Mouse (Mus musculus): ENCODE measurements around the gene Msi2. TPM values are rescaled to one million over a fixed set of nuclear protein-coding genes. Genes with fewer than 3 reads are reported as not detected.

The Msi2 gene
- polyA plus RNA-seq, 1 experiment = 21.9 TPM

DNA sequence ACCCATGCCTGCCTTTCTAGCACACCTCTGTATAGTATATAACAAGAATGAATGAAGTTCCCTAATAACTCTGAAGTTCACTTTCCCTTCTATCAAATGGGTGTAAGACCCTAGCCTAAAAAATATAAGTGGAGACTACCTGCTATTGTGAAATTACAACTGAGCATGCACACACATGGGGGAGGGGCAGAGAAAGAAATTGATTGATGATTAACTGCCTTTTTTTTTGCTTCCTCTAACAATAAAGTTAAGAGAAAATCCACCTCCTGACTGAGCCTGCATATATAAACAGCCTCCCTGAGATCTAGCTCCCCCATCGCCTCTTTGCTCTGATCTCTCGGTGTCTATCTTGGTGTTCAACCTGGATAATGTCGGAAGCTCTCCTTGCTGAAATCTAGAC, 118.1 kb downstream of the Msi2 start:
- H3K4me1 ChIP-seq (ENCODE audit: control insufficient read depth, insufficient read depth, low read length) = peaks cover 2% of the 10 kb centered on the region
- TF ChIP-seq CTCF (IDR thresholded peaks at IDR 0.05; ENCODE audit: control insufficient read depth, insufficient read depth, low read length) (no peak), POLR2A (IDR thresholded peaks at IDR 0.05; ENCODE audit: borderline replicate concordance, control insufficient read depth, low read depth, low read length) (no peak)
- no peak overlapping the region for H3K4me3 ChIP-seq (replicated peaks; ENCODE audit: control insufficient read depth, low read depth, low read length)
- no peak overlapping the region for H3K27ac ChIP-seq (ENCODE audit: control insufficient read depth, insufficient read depth, low read depth, low read length, poor library complexity)
- 93% methylated on average over 3 of the region's 3 CpGs for WGBS

DNA sequence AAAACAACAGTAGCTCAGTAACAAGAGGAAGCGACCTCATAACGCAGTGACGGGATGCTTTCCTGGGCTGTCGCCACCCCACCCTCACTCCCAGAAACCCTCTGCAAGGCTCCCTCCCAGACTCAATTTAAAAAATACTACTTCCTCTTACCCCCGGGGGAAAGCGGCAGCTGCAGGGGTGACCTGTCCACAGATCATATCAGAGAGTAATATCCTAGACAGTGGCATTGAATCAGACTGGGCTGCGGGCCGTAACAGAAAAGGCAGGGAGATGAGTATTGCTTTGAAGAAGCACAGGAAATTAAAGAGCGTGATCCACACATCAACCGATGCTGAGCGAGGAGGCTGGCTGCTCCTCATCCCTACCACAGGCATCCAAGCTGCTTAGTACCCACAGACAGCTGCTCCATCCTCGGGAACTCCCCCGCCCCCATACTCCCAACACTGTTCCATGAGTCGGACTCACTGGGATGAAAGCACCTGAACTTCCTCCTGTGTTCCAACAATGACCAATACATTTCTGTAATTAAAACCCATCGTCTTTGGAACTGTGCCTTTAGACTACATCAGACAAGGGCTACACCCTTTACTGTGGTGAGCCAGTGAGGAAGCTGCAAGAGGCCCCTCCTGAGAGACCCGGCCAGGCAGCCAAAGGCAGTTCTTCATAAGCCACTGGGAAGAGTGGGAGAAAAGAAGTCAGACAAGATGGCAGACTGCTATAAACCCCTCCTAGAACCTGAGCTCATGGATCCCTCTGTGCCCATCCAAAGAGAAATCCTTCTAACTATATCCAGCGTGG, 118.8 kb downstream of the Msi2 start:
- no peak overlapping the region for H3K4me3 ChIP-seq (replicated peaks; ENCODE audit: control insufficient read depth, low read depth, low read length)
- H3K4me1 ChIP-seq (ENCODE audit: control insufficient read depth, insufficient read depth, low read length) = peaks cover 2% of the 10 kb centered on the region
- 7% methylated on average over 17 of the region's 17 CpGs for WGBS
- TF ChIP-seq POLR2A (IDR thresholded peaks at IDR 0.05; ENCODE audit: borderline replicate concordance, control insufficient read depth, low read depth, low read length) = no peak
- no peak for TF ChIP-seq CTCF (IDR thresholded peaks at IDR 0.05; ENCODE audit: control insufficient read depth, insufficient read depth, low read length)
- H3K27ac ChIP-seq (ENCODE audit: control insufficient read depth, insufficient read depth, low read depth, low read length, poor library complexity) = peak overlapping the region; percentile 60; the same call in 1 of the 2 replicates

DNA sequence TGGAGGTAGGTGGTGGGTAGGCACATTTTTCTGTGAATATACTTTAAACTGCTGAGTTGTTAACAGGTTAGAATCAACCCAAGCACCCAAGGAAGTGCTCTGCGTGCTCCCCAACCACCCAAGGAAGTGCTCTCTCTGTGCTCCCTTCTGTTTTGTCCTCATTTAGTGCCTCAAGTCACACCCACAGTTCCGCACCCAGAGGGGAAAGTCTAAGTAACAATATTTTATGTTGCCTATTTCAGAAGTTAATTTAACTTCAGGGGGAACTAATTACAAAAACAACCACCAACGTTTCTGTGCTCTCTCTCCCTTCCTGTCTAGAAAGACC, 119.5 kb downstream of the Msi2 start:
- H3K27ac ChIP-seq (ENCODE audit: control insufficient read depth, insufficient read depth, low read depth, low read length, poor library complexity) = peak overlapping the region; percentile 10; the same call in 1 of the 2 replicates
- peaks cover 2% of the 10 kb centered on the region for H3K4me1 ChIP-seq (ENCODE audit: control insufficient read depth, insufficient read depth, low read length)
- no peak overlapping the region for H3K4me3 ChIP-seq (replicated peaks; ENCODE audit: control insufficient read depth, low read depth, low read length)
- WGBS = 7% methylated on average over 3 of the region's 3 CpGs
- TF ChIP-seq POLR2A (IDR thresholded peaks at IDR 0.05; ENCODE audit: borderline replicate concordance, control insufficient read depth, low read depth, low read length) (no peak), CTCF (IDR thresholded peaks at IDR 0.05; ENCODE audit: control insufficient read depth, insufficient read depth, low read length) (no peak)

DNA sequence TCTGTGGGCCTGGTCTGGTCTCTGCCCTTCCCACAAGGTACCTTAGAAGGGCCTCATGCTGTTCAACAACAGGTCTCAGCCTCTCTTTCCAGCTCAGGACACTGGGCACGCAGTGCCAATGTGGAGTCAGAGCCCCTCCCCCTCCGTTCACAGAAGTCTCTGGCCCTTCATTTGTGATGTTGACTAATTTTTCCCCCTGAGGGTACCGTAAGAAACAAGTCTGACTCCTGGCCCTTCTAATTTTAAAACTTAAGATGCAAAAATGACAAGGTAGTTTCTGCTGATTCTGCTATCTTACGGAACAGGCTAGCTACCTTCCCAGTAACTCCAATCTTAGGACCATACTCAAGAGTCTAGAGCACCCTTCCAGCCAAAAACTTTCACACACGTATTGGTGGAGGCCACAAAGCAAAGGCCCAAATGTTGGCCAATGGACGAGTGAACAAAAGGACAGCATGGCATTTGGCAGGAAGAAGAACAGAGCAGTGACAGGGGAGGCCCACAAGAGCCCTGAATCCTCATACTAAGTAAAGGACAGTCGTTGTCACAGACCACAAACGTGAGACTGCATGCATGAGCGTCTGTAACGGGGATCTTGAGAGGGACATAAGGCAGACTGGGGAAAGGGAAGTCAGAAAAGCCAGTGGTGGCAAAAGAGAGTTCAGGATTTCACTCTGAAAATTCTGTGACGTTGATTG, 120.0 kb downstream of the Msi2 start:
- 24% methylated on average over 11 of the region's 11 CpGs for WGBS
- peaks cover 2% of the 10 kb centered on the region for H3K4me1 ChIP-seq (ENCODE audit: control insufficient read depth, insufficient read depth, low read length)
- no peak for TF ChIP-seq POLR2A (IDR thresholded peaks at IDR 0.05; ENCODE audit: borderline replicate concordance, control insufficient read depth, low read depth, low read length)
- TF ChIP-seq CTCF (IDR thresholded peaks at IDR 0.05; ENCODE audit: control insufficient read depth, insufficient read depth, low read length) = no peak
- H3K4me3 ChIP-seq (replicated peaks; ENCODE audit: control insufficient read depth, low read depth, low read length) = no peak overlapping the region
- H3K27ac ChIP-seq (ENCODE audit: control insufficient read depth, insufficient read depth, low read depth, low read length, poor library complexity) = peak overlapping the region; percentile 10

DNA sequence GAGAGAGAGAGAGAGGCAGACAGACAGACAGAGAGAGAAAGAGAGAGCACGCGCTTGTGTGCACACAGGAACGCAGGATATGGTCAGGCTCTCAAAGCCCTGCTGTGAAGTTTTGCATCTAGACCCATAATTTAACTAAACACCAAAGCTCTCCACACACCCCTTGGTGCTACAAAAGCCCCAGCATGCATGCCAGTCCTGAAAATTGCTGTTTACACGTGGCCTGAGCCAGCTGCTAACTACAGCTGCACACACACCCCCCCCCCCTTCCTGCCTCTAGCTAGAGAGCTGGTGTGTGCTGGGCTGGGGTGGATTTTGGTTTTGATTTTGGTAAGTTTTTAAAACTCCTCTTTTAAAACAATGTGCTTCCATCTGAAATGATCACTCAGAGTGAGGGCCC, 122.7 kb downstream of the Msi2 start:
- Histone ChIP-seq H3K4me1 (ENCODE audit: control insufficient read depth, insufficient read depth, low read length) (peaks cover 2% of the 10 kb centered on the region), H3K4me3 (replicated peaks; ENCODE audit: control insufficient read depth, low read depth, low read length) (no peak overlapping the region), H3K27ac (ENCODE audit: control insufficient read depth, insufficient read depth, low read depth, low read length, poor library complexity) (peak overlapping the region; percentile 65)
- TF ChIP-seq CTCF (IDR thresholded peaks at IDR 0.05; ENCODE audit: control insufficient read depth, insufficient read depth, low read length) (no peak), POLR2A (IDR thresholded peaks at IDR 0.05; ENCODE audit: borderline replicate concordance, control insufficient read depth, low read depth, low read length) (no peak)
- WGBS = 58% methylated on average over 4 of the region's 4 CpGs

DNA sequence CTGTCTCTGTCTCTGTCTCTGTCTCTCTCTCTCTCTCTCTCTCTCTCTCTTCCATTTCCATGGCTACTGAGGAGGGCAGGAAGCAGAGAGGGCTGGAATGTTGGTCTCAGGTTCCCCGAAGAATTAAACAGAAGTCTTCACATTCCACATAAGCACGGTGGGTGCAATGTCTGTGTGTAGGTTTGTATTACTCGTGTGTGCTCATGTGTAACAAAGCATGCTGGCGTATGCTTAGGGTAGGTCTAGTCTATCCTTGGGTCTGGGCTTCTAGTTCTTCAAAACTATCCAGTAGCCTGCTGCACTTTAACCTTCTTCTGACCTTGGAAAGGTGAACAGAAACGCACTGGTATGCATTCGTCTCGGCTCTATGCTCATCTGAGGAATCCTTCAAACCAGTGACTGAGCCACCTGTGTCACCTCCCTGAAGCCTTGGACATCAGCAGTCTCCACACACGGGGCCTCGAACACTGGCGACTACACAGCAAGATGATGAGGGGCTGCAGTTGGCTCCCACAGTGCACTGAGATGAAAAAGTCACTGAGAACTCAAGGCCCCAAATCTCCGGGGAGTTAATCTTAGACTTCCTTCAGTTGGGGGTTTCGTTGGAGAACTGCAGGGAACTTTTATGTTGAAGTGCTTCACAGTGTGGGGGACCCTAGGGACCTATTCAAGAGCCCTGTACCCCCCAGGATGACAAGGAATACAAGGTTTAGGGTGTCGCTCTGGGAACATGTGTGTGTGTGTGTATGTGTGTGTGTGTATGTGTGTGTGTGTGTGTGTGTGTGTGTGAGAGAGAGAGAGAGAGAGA, 123.3 kb downstream of the Msi2 start:
- Histone ChIP-seq H3K4me1 (ENCODE audit: control insufficient read depth, insufficient read depth, low read length) (peaks cover 2% of the 10 kb centered on the region), H3K27ac (ENCODE audit: control insufficient read depth, insufficient read depth, low read depth, low read length, poor library complexity) (peak overlapping the region; percentile 65), H3K4me3 (replicated peaks; ENCODE audit: control insufficient read depth, low read depth, low read length) (no peak overlapping the region)
- 66% methylated on average over 13 of the region's 13 CpGs for WGBS
- TF ChIP-seq POLR2A (IDR thresholded peaks at IDR 0.05; ENCODE audit: borderline replicate concordance, control insufficient read depth, low read depth, low read length) = no peak
- no peak for TF ChIP-seq CTCF (IDR thresholded peaks at IDR 0.05; ENCODE audit: control insufficient read depth, insufficient read depth, low read length)

DNA sequence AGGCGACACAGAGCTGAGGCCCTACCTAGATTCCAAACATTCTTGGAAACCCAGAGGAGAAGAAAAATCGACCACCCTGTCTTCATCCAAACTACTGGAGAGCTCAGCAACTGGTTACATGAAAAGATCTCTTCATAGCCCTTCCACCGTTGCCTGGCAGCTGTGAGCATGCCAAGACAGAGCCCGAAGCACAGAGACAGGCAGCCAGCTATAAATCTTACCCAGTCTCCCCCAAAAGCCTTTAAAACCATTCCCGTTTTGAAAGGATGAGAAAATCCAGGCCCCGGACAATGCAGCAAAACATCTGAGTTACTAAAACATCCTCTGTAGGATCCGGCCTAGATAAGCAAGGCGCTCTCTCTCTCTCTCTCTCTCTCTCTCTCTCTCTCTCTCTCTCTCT, 124.3 kb downstream of the Msi2 start:
- no peak overlapping the region for H3K27ac ChIP-seq (ENCODE audit: control insufficient read depth, insufficient read depth, low read depth, low read length, poor library complexity)
- TF ChIP-seq POLR2A (IDR thresholded peaks at IDR 0.05; ENCODE audit: borderline replicate concordance, control insufficient read depth, low read depth, low read length) = no peak
- no peak for TF ChIP-seq CTCF (IDR thresholded peaks at IDR 0.05; ENCODE audit: control insufficient read depth, insufficient read depth, low read length)
- WGBS = 72% methylated on average over 8 of the region's 8 CpGs
- no peak overlapping the region for H3K4me3 ChIP-seq (replicated peaks; ENCODE audit: control insufficient read depth, low read depth, low read length)
- no peaks in the 10 kb centered on the region; the same call in 1 of the 2 replicates for H3K4me1 ChIP-seq (ENCODE audit: control insufficient read depth, insufficient read depth, low read length)

DNA sequence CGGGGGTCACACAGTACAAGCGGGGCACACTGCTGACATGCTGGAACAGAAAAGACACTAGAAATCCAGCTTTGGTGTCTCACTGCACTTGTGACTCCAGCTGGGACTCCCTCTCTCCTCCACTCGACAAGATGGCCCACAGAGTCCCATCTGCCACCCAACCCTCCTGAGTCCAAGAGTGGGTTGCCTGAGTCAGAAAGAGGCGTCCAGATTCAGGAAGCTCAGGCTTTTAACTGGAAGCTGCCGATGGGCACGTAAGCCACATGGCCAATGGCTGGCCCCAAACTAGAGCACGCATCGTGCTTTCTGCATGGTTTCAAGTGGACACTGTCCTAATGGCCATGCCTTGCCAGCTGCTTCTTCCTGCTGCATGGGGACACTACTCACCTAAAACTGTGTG, 126.2 kb downstream of the Msi2 start:
- Histone ChIP-seq H3K4me3 (replicated peaks; ENCODE audit: control insufficient read depth, low read depth, low read length) (no peak overlapping the region), H3K27ac (ENCODE audit: control insufficient read depth, insufficient read depth, low read depth, low read length, poor library complexity) (no peak overlapping the region), H3K4me1 (ENCODE audit: control insufficient read depth, insufficient read depth, low read length) (no peaks in the 10 kb centered on the region; the same call in 1 of the 2 replicates)
- TF ChIP-seq CTCF (IDR thresholded peaks at IDR 0.05; ENCODE audit: control insufficient read depth, insufficient read depth, low read length) (no peak), POLR2A (IDR thresholded peaks at IDR 0.05; ENCODE audit: borderline replicate concordance, control insufficient read depth, low read depth, low read length) (no peak)
- 88% methylated on average over 8 of the region's 8 CpGs for WGBS
